In genomic region chr17:85282447-85282846, GRCm38 (mm10) we compare ENCODE assay signal across 19 mouse cellular contexts.
"Had no signal": no experiment of that assay in that cellular context is flagged by ENCODE, and none has a peak within 500 bp of the region (broad histone marks: within the 10 kb centered on the region; RNA-seq: fewer than 3 reads in every experiment).

No protein-coding gene starts in this region.

- H3K9me3 ChIP-seq: midbrain, embryonic 15.5 days; neural tube, embryonic 13.5 days; neural tube, embryonic 15.5 days had no signal

- H3K4me3 ChIP-seq: megakaryocyte, embryonic 14.5 days; midbrain, embryonic 13.5 days; midbrain, embryonic 15.5 days; neural tube, embryonic 13.5 days; neural tube, embryonic 15.5 days had no signal

- ATAC-seq: midbrain, embryonic 13.5 days; midbrain, embryonic 15.5 days had no signal

- H3K36me3 ChIP-seq: midbrain, embryonic 13.5 days; midbrain, embryonic 15.5 days; neural tube, embryonic 13.5 days; neural tube, embryonic 15.5 days had no signal

- DNase-seq: lung, adult 18-20 months; lung, embryonic 14.5 days; lung, postnatal 14 days; lung, postnatal 36 days; retina, postnatal 1 day; right cerebral cortex, adult 18-20 months; right cerebral cortex, postnatal 25 days; right cerebral cortex, postnatal 4 days; spleen, adult 18-20 months; thymus, adult 18-20 months; thymus, postnatal 14 days; thymus, postnatal 4 days had no signal

- H3K4me2 ChIP-seq: lung, embryonic 14.5 days; midbrain, embryonic 11.5 days; midbrain, embryonic 13.5 days; midbrain, embryonic 15.5 days; neural tube, embryonic 13.5 days; neural tube, embryonic 15.5 days had no signal

- H3K27me3 ChIP-seq: megakaryocyte, embryonic 14.5 days; midbrain, embryonic 15.5 days; neural tube, embryonic 13.5 days; neural tube, embryonic 15.5 days had no signal

- H3K9ac ChIP-seq: lung, embryonic 14.5 days; midbrain, embryonic 13.5 days; midbrain, embryonic 15.5 days; neural tube, embryonic 13.5 days; neural tube, embryonic 15.5 days had no signal

- H3K4me1 ChIP-seq: megakaryocyte, embryonic 14.5 days; midbrain, embryonic 13.5 days; midbrain, embryonic 15.5 days; neural tube, embryonic 13.5 days; neural tube, embryonic 15.5 days had no signal

- H3K27ac ChIP-seq: macrophage; midbrain, embryonic 13.5 days; midbrain, embryonic 15.5 days; neural tube, embryonic 13.5 days; neural tube, embryonic 15.5 days had no signal
